Mouse (Mus musculus) Patski (cell line): ENCODE results near the gene Abcf3. TPM values are rescaled to one million over a fixed set of nuclear protein-coding genes. Genes with fewer than 3 reads are reported as not detected.

Experiments used
- ATAC-seq: fragments of 100-300 bp; one replicate; pipeline ENCODE4 v1.8.0; 2021
- CTCF ChIA-PET: fragments of 350-600 bp; sonication (Branson Sonifier 250); formaldehyde crosslinking; loops from one replicate; lab custom pipeline; 2022; ENCODE audit warnings: inconsistent platforms; lab: Charles Lee
- POLR2A ChIA-PET: fragments of 350-600 bp; sonication (Branson Sonifier 250); formaldehyde crosslinking; loops from one replicate; lab custom pipeline; 2022; ENCODE audit warnings: antibody characterized with exemption, inconsistent platforms; lab: Charles Lee
- DNase-seq: peaks from one replicate; pipeline ENCODE4 v3.0.0-alpha.2; 2011; ENCODE audit warnings: low read depth, low spot score
- H3K27me3 ChIP-seq: fragments of 371-371 bp; one replicate; pipeline ENCODE4 v1.5.1; 2021
- CTCF ChIP-seq: fragments of 100-300 bp; IDR thresholded peaks from one replicate; pipeline ENCODE4 v1.5.1; 2021
- in situ Hi-C: fragments of 300-500 bp; cut with MboI; formaldehyde crosslinking; loops from 3 replicates; pipeline ENCODE4 v1.11.1; 2018; ENCODE audit warnings: low pct_unique_long_range_greater_than_20kb, mixed read lengths
- polyA plus RNA-seq: library from polyadenylated mRNA; unstranded; gene quantifications from one replicate; pipeline ENCODE4 v1.2.3, GENCODE M21; 2021

The Abcf3 gene
- polyA plus RNA-seq, 1 experiment from 2014 or later = 61.5 TPM

- in situ Hi-C loops = no loop called here
- no peaks in the 10 kb centered on the region for H3K27me3 ChIP-seq
- CTCF ChIA-PET = interaction anchor here (1.1 kb wide), 1 partner anchor 9 kb away, joined by 3 read pairs; no protein-coding TSS in a partner anchor
- POLR2A ChIA-PET = interaction anchor here (0.6 to 2.6 kb wide), 3 partner anchors 18 to 91 kb away, joined by 3 to 19 read pairs (median 4); partner anchors contain the start of genes Abcf3 and Ap2m1
- no peak for DNase-seq
- ATAC-seq = peak; percentile 29
- TF ChIP-seq CTCF = no peak
Observed at GRCm38 (mm10) chr16:20517701-20518374, 30.5 kb upstream of the Abcf3 start.

GRCm38 (mm10) chr16:20523886-20524285 is 24.5 kb upstream of the Abcf3 start:
- POLR2A ChIA-PET = no interaction called here
- no peak for DNase-seq
- no peak for ATAC-seq
- CTCF ChIA-PET = interaction anchor here (1.3 kb wide), 1 partner anchor 11 kb away, joined by 3 read pairs; no protein-coding TSS in a partner anchor
- H3K27me3 ChIP-seq = no peaks in the 10 kb centered on the region
- in situ Hi-C loops = no loop called here
- TF ChIP-seq CTCF = no peak

DNA sequence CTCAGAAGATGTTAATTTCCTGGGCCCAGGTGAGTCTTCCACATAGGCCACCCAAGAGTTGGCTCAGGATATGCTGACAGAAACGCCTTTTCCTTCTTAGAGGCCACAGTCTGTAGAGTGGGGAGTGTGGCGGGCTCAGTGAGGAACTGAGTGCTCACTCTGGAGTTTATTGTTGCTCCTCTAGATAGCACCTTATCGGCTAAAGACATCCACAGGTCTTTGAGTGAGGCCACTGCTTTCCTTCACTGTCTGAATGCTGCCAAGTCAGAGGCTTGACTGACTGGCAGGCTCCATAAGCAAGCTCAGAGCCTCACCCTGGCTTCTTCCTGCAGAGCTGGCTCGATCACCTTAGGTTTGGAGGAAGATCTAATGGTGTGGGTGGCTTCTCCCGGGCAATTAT is 19.6 kb upstream of the Abcf3 start:
- CTCF ChIA-PET = no interaction called here
- no peak for TF ChIP-seq CTCF
- in situ Hi-C loops = no loop called here
- no peak for ATAC-seq
- POLR2A ChIA-PET = no interaction called here
- no peak for DNase-seq
- no peaks in the 10 kb centered on the region for H3K27me3 ChIP-seq

GRCm38 (mm10) chr16:20529375-20529774 is 19.0 kb upstream of the Abcf3 start:
- TF ChIP-seq CTCF = no peak
- CTCF ChIA-PET = no interaction called here

GRCm38 (mm10) chr16:20530941-20531340 is 17.4 kb upstream of the Abcf3 start:
- no peaks in the 10 kb centered on the region for H3K27me3 ChIP-seq
- DNase-seq (no peak), ATAC-seq (no peak)
- POLR2A ChIA-PET = interaction anchor here (0.8 kb wide), 1 partner anchor 14 kb away, joined by 3 read pairs; no protein-coding TSS in a partner anchor
- CTCF ChIA-PET = no interaction called here
- in situ Hi-C loops = no loop called here
- TF ChIP-seq CTCF = no peak

More at GRCm38 (mm10) chr16:20529375-20529774, 19.0 kb upstream of the Abcf3 start:
- H3K27me3 ChIP-seq = no peaks in the 10 kb centered on the region
- in situ Hi-C loops = no loop called here
- ATAC-seq (no peak), DNase-seq (no peak)
- POLR2A ChIA-PET = no interaction called here

GRCm38 (mm10) chr16:20534617-20535295 is 13.6 kb upstream of the Abcf3 start:
- H3K27me3 ChIP-seq = no peaks in the 10 kb centered on the region
- ATAC-seq (no peak), DNase-seq (no peak)
- ChIA-PET CTCF (interaction anchor here (0.7 to 2.0 kb wide), 3 partner anchors 10 to 31 kb away, joined by 3 to 5 read pairs (median 3); no protein-coding TSS in a partner anchor), POLR2A (interaction anchor here (0.6 to 4.1 kb wide), 5 partner anchors 13 to 572 kb away, joined by 3 to 19 read pairs (median 4); partner anchors contain the start of genes Abcf3 and Dvl3)
- in situ Hi-C loops = no loop called here
- TF ChIP-seq CTCF = no peak

GRCm38 (mm10) chr16:20535296-20536080 is 12.9 kb upstream of the Abcf3 start, which contains the start of gene Ap2m1:
Gene Ap2m1, plus strand, starts transcription at chr16:20535478.
- ChIA-PET CTCF (interaction anchor here (0.7 to 2.0 kb wide), 3 partner anchors 11 to 31 kb away, joined by 3 to 5 read pairs (median 3); no protein-coding TSS in a partner anchor), POLR2A (interaction anchor here (0.6 to 4.1 kb wide), 6 partner anchors 13 to 573 kb away, joined by 3 to 19 read pairs (median 4); partner anchors contain the start of genes Abcf3 and Dvl3)
- peak; percentile 92 for DNase-seq
- peak; percentile 61 for ATAC-seq
- TF ChIP-seq CTCF = no peak
- H3K27me3 ChIP-seq = no peaks in the 10 kb centered on the region
- in situ Hi-C loops = no loop called here

DNA sequence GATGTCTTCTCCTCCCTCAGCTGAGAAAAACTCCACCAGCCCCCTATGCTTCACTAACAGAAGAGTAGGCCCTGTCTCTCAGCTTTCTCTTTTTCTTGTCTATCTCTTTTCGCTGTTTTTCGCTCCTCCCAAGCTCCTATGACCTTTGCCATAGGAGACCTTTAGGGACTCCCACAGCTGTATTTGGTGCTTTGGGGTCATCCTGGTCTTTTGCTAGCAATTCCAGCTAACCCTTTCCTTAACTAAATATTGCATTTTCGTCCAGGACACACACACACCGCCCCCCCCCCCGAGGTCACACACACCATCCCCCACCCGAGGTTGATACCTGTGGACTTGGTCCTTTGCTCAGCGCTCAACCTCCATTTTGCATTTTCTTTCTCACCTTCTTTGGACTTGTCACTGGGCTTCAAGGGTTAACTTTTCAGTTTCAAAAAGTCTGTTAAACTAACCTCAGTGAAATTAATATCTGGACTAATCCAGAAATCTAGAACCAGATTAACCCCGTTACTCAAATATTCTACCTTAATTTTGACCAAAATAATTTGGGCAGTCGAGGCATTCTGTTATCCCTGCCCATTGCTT is 12.2 kb upstream of the Abcf3 start:
- no peaks in the 10 kb centered on the region for H3K27me3 ChIP-seq
- DNase-seq (no peak), ATAC-seq (no peak)
- POLR2A ChIA-PET = interaction anchor here (0.6 to 4.1 kb wide), 2 partner anchors 19 to 118 kb away, joined by 3 to 19 read pairs; partner anchors contain the start of gene Dvl3
- in situ Hi-C loops = no loop called here
- TF ChIP-seq CTCF = no peak
- CTCF ChIA-PET = interaction anchor here (2.0 kb wide), 1 partner anchor 15 kb away, joined by 5 read pairs; no protein-coding TSS in a partner anchor

- in situ Hi-C loops = no loop called here
- ATAC-seq = peak; percentile 88
- TF ChIP-seq CTCF = no peak
- no peaks in the 10 kb centered on the region for H3K27me3 ChIP-seq
- ChIA-PET POLR2A (interaction anchor here (0.6 to 4.1 kb wide), 3 partner anchors 10 to 27 kb away, joined by 3 to 19 read pairs (median 3); partner anchors contain the start of gene Dvl3), CTCF (no interaction called here)
- peak; percentile 86 for DNase-seq
Observed at GRCm38 (mm10) chr16:20537071-20537471, 11.3 kb upstream of the Abcf3 start.
